Comparison of ENCODE assay signal across 12 mouse cellular contexts in the genomic region with DNA sequence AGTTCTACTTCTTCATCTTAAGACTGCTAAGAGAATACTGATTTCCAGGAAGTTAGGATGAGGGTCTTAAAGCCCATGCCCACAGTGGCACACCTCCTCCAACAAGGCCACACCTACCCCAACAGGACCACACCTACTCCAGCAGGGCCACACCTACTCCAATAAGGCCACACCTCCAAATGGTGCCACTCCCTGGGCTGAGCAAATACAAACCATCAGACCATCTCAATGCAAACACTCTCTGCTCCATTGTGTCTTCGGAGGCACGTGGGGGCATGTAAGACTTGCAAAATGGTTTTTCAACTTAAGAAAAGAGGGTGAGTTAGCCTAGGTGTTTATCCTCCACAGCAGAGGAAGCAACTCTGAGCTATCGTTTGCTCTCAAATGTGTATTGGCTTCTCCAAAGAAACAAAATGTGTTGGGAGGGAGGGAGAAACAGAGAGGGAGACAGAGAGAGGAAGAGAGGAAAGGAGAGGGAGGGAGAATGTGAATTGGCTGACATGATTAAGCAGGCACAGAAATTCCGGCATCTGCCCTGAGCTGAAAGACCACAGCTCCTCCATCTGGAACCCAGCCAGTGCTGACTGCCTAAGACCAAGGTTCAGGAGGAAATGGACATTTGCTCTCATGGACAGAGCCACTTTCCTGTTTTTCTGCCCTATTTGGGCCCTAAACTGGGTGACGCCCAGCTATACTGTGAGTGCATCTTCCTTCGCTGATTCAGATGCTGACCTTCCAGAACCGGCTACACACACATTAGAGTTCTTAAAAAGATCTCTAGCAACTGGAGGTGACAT.
A peak's percentile ranks its signal among the peaks of the same experiment; 100 is the strongest.
DNase-seq lines count a peak whose midpoint lies in the region; ATAC-seq lines count a peak whose summit lies in the region.
"Had no signal": no experiment of that assay in that cellular context is flagged by ENCODE, and none has a peak within 500 bp of the region (broad histone marks: within the 10 kb centered on the region; RNA-seq: fewer than 3 reads in every experiment).

No protein-coding gene starts in this region.

- no peak overlapping the region for H3K27ac ChIP-seq in liver, embryonic 12.5 days
- no peak overlapping the region for H3K27ac ChIP-seq in kidney, embryonic 16.5 days (ENCODE audit: low read length)

- no peaks in the 10 kb centered on the region for H3K27me3 ChIP-seq in liver, embryonic 12.5 days (replicated peaks)
- no peaks in the 10 kb centered on the region for H3K27me3 ChIP-seq in kidney, embryonic 16.5 days (ENCODE audit: insufficient read depth, low read length)
- H3K27me3 ChIP-seq: limb, embryonic 13.5 days had no signal

- H3K36me3 ChIP-seq in liver, embryonic 12.5 days, result no peaks in the 10 kb centered on the region
- no peaks in the 10 kb centered on the region for H3K36me3 ChIP-seq in kidney, embryonic 16.5 days (ENCODE audit: insufficient read depth, low read length)
- H3K36me3 ChIP-seq: limb, embryonic 13.5 days had no signal

- no peaks in the 10 kb centered on the region for H3K4me1 ChIP-seq in liver, embryonic 12.5 days
- peaks cover 10% of the 10 kb centered on the region; the same call in 1 of the 2 replicates for H3K4me1 ChIP-seq in kidney, embryonic 16.5 days (ENCODE audit: insufficient read depth, low read length)

- H3K9me3 ChIP-seq in liver, embryonic 12.5 days (replicated peaks), result no peaks in the 10 kb centered on the region
- H3K9me3 ChIP-seq in kidney, embryonic 16.5 days (ENCODE audit: low read length), result no peaks in the 10 kb centered on the region
- H3K9me3 ChIP-seq: limb, embryonic 13.5 days had no signal

- H3K9ac ChIP-seq in liver, embryonic 12.5 days, result no peak overlapping the region
- H3K9ac ChIP-seq in kidney, embryonic 16.5 days (replicated peaks; ENCODE audit: low read length), result no peak overlapping the region
- H3K9ac ChIP-seq: limb, embryonic 13.5 days had no signal

- no peak; the same call in 1 of the 2 replicates for ATAC-seq in liver, embryonic 12.5 days
- peak; percentile 53; the same call in 1 of the 2 replicates for ATAC-seq in kidney, embryonic 16.5 days (ENCODE audit: low FRiP score, low TSS enrichment)
- ATAC-seq: intestine, embryonic 16.5 days had no signal

- peak; percentile 36 for DNase-seq in adrenal gland, postnatal 25 days
- no peak for DNase-seq in adrenal gland, adult 18-20 months (ENCODE audit: low spot score in 2 of 2)
- peak; percentile 30 for DNase-seq in liver
- peak; percentile 9 for DNase-seq in lung, postnatal 36 days
- DNase-seq in layer of hippocampus, postnatal 10 days (ENCODE audit: low spot score in 2 of 2), result no peak
- DNase-seq in thymus, adult 18-20 months, result no peak
- DNase-seq: cerebellum, adult 11-12 months; gastrocnemius, postnatal 14 days had no signal

- 64% methylated on average over 7 of the region's 7 CpGs for WGBS in liver, embryonic 12.5 days (ENCODE audit: insufficient replicate concordance)
- 57% methylated on average over 7 of the region's 7 CpGs for WGBS in kidney, embryonic 16.5 days

- H3K4me3 ChIP-seq in liver, embryonic 12.5 days, result no peak overlapping the region
- H3K4me3 ChIP-seq in kidney, embryonic 16.5 days (ENCODE audit: low read length), result no peak overlapping the region
- H3K4me3 ChIP-seq: limb, embryonic 13.5 days had no signal

- H3K4me2 ChIP-seq in liver, embryonic 12.5 days, result no peak overlapping the region
- no peak overlapping the region for H3K4me2 ChIP-seq in kidney, embryonic 16.5 days (replicated peaks; ENCODE audit: low read depth, low read length)
- H3K4me2 ChIP-seq: limb, embryonic 13.5 days had no signal

Comparison
In these comparisons a context has a peak if more than half of its experiments do, and no peak if none do; other contexts are left out.
1. DNase-seq: peak in adrenal gland, postnatal 25 days (single experiment), liver (single experiment) and lung, postnatal 36 days (single experiment); none in adrenal gland, adult 18-20 months (0 of 2), layer of hippocampus, postnatal 10 days (0 of 2) and thymus, adult 18-20 months (0 of 2).